Mouse (Mus musculus) kidney, embryonic 14.5 days (tissue): ENCODE measurements around the gene Ttyh3. TPM values are rescaled to one million over a fixed set of nuclear protein-coding genes. Genes with fewer than 3 reads are reported as not detected.
A peak's percentile ranks its signal among the peaks of the same experiment; 100 is the strongest.

Experiments used
- ATAC-seq: fragments of 200-750 bp; cut with Nextera tagmentation; 2 replicates; pipeline ENCODE4 v1.8.0; 2017; ENCODE audit warnings: moderate number of reproducible peaks, mild to moderate bottlenecking, moderate TSS enrichment, moderate library complexity; ENCODE audit not compliant: low FRiP score, low TSS enrichment
- H3K27ac ChIP-seq: fragments of 300-500 bp; sonication (generic); 2 replicates; pipeline ENCODE4 v1.5.1; 2014; ENCODE audit warnings: low read depth, mild to moderate bottlenecking, low read length, moderate library complexity, mixed read lengths
- H3K27me3 ChIP-seq: fragments of 300-500 bp; sonication (generic); 2 replicates; pipeline ENCODE4 v1.6.1; 2014; ENCODE audit warnings: mild to moderate bottlenecking, low read length; ENCODE audit not compliant: control insufficient read depth, insufficient read depth
- H3K36me3 ChIP-seq: fragments of 300-500 bp; sonication (generic); 2 replicates; pipeline ENCODE4 v1.6.1; 2014; ENCODE audit warnings: low read length, mixed read lengths; ENCODE audit not compliant: control insufficient read depth, insufficient read depth
- H3K4me1 ChIP-seq: fragments of 300-500 bp; sonication (generic); 2 replicates; pipeline ENCODE4 v1.6.1; 2014; ENCODE audit warnings: low read length, mixed read lengths; ENCODE audit not compliant: control insufficient read depth, insufficient read depth
- H3K4me2 ChIP-seq: fragments of 300-500 bp; sonication (generic); replicated peaks from 2 replicates; pipeline ENCODE4 v1.6.1; 2014; ENCODE audit warnings: low read depth, mild to moderate bottlenecking, low read length
- H3K4me3 ChIP-seq: fragments of 300-500 bp; sonication (generic); 2 replicates; pipeline ENCODE4 v1.5.1; 2014; ENCODE audit warnings: mild to moderate bottlenecking, low read length
- H3K9ac ChIP-seq: fragments of 300-500 bp; sonication (generic); 2 replicates; pipeline ENCODE4 v1.6.1; 2014; ENCODE audit warnings: low read depth, mild to moderate bottlenecking, low read length, moderate library complexity
- H3K9me3 ChIP-seq: fragments of 300-500 bp; sonication (generic); 2 replicates; pipeline ENCODE4 v1.6.1; 2016; ENCODE audit warnings: low read length; ENCODE audit not compliant: control insufficient read depth
- WGBS: fragments of 180-500 bp; shearing (Covaris S2); extraction: QIAGEN DNeasy Blood & Tissue Kit; methylation state at CpG from one replicate; pipeline ENCODE4 v1.1.7; 2014; 5-methylcytosine and 5-hydroxymethylcytosine counted together
- polyA plus RNA-seq: library from polyadenylated mRNA; unstranded; fragments of >200 nt; fragmentation: Nextera tagmentation; extraction: Ambion mirVana; gene quantifications from 2 replicates; pipeline ENCODE4 v1.2.1, GENCODE M21; 2014

The Ttyh3 gene
- polyA plus RNA-seq, 1 experiment from 2014 or later, result 48.5 TPM

DNA sequence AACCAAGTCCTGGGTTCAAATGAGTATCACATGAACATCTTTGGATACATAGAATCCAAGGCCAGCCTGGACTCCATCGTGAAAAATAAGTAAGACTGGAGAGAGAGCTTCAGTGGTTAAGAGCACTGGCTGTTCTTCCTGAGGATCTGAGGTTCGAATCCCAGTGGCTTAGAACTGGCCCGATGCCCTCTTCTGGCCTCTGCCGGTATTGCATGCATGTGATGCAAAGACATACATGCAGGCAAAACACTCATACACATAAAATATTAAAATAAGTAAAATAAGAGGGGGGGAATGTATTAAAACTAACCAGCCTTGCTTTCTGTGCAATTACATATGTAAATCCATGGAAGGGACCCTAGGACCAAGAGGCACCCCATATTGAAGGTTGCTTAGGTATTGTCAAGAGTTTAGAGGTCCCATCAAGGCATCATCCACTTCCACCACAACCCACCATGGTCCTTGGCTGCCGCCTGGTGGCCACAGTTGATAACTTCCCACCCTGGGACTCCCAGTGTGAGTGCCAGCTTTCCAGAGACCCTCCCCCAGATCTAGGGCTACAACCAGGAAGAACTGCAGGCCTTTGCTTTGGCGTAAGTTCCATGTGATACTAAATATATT, 29.6 kb downstream of the Ttyh3 start:
- WGBS, result 23% methylated on average over 6 of the region's 6 CpGs
- H3K9me3 ChIP-seq, result no peaks in the 10 kb centered on the region
- H3K4me3 ChIP-seq, result no peak overlapping the region
- no peaks in the 10 kb centered on the region for H3K27me3 ChIP-seq
- peaks cover 31% of the 10 kb centered on the region for H3K36me3 ChIP-seq
- H3K4me2 ChIP-seq, result no peak overlapping the region
- ATAC-seq, result peak; percentile 44; the same call in 1 of the 2 replicates
- H3K27ac ChIP-seq, result no peak overlapping the region
- H3K4me1 ChIP-seq, result no peaks in the 10 kb centered on the region
- no peak overlapping the region for H3K9ac ChIP-seq

DNA sequence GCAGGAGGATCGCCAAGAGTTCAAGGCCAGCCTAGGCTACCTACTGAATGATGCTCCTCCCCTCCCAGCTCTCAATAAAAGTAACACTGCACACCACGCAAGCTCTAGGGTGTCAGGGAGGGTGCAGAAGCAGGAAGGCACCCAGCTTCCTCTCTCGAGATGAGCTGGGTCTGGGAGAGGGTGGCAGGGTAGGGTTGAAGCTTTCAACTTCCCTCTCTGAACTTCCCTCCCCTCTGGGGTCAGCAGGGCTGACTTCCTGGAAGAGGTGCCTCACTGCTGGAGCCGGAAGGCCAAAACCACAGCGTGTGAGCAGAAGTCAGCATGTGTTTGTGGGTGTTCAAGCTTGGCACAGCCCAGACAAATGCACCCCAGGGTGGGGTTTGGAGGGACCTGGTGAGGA, 31.1 kb downstream of the Ttyh3 start:
- no peak overlapping the region for H3K4me2 ChIP-seq
- no peaks in the 10 kb centered on the region for H3K9me3 ChIP-seq
- no peak for ATAC-seq
- no peaks in the 10 kb centered on the region for H3K4me1 ChIP-seq
- 70% methylated on average over 5 of the region's 5 CpGs for WGBS
- peaks cover 32% of the 10 kb centered on the region for H3K36me3 ChIP-seq
- H3K27me3 ChIP-seq, result no peaks in the 10 kb centered on the region
- no peak overlapping the region for H3K9ac ChIP-seq
- H3K4me3 ChIP-seq, result no peak overlapping the region
- no peak overlapping the region for H3K27ac ChIP-seq

DNA sequence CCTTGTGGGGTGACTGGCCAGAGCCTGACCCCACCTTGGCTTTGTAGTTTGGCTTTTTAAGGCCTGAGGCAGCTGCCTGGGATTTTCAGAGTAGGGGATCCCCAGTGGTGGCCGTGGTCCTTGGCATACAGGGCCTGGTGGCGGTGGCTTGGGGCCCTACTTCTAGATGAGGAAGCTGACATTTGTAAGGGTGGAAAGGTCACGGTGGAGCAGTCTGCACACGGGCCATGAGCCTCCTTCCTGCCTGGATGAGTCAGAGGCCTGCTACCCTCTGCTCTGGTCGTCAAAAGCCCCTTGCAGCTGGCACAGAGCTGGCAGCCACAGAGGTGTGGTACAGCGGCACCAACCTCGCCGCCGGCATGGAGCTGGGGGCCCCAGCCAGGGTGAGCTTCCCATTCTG, 32.1 kb downstream of the Ttyh3 start:
- Histone ChIP-seq H3K9ac (no peak overlapping the region), H3K27ac (no peak overlapping the region), H3K27me3 (no peaks in the 10 kb centered on the region), H3K4me3 (no peak overlapping the region), H3K4me1 (peaks cover 9% of the 10 kb centered on the region; the same call in 1 of the 2 replicates), H3K9me3 (no peaks in the 10 kb centered on the region), H3K4me2 (no peak overlapping the region), H3K36me3 (peaks cover 28% of the 10 kb centered on the region)
- no peak for ATAC-seq
- WGBS, result 72% methylated on average over 9 of the region's 9 CpGs

DNA sequence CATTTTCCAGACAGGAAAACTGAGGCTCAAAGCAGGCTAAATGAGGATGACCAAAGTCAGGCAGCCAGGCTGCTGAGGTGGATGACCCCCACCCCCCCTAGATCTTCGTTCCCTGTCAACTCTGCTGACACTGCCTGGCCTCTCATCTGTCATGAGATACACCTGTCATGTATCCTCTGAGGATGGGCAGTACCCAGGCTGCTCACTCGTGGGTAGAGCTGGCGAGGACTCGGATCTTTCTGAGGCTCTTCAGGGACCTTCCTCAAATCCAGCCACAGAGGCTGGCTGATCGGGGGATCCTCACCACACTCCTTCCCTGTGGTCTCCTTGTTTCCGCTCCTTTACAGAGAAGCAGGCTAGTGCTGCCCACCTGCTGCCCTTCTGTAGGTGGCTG, 32.7 kb downstream of the Ttyh3 start:
- no peak overlapping the region for H3K4me2 ChIP-seq
- no peaks in the 10 kb centered on the region for H3K9me3 ChIP-seq
- no peak overlapping the region for H3K9ac ChIP-seq
- 78% methylated on average over 6 of the region's 6 CpGs for WGBS
- H3K27me3 ChIP-seq, result no peaks in the 10 kb centered on the region
- H3K27ac ChIP-seq, result no peak overlapping the region
- H3K4me3 ChIP-seq, result no peak overlapping the region
- H3K4me1 ChIP-seq, result peaks cover 15% of the 10 kb centered on the region
- no peak for ATAC-seq
- peaks cover 28% of the 10 kb centered on the region for H3K36me3 ChIP-seq

DNA sequence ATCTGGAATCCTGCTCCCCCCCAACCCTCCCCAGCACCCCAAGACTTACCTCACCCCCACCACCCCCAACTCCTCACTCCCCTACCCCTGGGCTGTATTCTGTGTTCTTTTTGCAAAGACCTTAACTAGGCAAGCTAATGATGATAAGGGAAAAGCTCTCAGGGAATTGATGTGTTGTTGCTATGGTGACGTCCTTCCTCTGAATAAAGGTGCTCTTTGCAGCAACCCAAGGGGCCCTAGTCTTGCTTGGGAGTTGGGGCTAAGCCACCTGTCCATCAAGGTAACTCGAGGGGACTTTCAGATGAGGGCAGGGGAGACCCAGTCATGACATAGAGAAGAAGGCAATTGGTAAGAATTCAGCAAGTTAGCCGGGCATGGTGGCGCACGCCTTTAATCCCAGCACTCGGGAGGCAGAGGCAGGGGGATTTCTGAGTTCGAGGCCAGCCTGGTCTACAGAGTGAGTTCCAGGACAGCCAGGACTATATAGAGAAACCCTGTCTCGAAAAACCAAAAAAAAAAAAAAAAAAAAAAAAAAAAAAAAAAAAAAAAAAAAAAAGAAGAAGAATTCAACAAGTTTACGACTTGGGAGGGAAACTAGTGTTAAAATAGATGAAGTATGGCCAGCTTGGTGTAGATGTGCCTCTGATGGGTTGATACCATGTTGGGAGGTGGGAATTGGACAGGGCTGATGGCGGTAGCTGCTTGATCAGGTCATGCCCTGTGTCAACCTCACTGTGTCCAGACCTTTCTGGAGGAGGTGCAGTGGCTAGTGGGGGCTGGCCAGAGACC, 33.3 kb downstream of the Ttyh3 start:
- no peak for ATAC-seq
- Histone ChIP-seq H3K27me3 (no peaks in the 10 kb centered on the region), H3K4me3 (no peak overlapping the region), H3K27ac (no peak overlapping the region), H3K9ac (no peak overlapping the region), H3K36me3 (peaks cover 28% of the 10 kb centered on the region), H3K4me1 (peaks cover 21% of the 10 kb centered on the region), H3K4me2 (no peak overlapping the region), H3K9me3 (no peaks in the 10 kb centered on the region)
- 84% methylated on average over 9 of the region's 10 CpGs for WGBS

DNA sequence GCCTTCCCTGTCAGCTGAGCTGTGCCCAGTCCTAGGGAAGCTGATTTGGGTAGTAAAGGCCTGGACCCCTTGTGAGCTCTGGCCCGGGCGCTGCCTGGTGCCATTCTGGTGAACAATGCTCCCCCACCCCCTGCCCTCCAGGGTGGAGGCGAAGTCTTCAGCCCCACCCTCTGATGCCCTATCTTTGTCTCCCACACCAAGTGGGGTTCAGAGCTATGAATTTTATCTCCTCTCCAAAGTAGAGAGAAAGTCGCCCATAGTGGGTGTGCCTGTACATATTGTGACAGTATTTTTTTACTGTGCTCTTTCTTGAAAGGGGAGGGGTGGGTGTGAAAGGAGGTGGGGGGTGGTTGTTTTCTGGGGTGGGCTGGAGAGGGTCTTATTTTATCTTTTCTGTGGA, 34.0 kb downstream of the Ttyh3 start:
- H3K4me2 ChIP-seq, result no peak overlapping the region
- no peaks in the 10 kb centered on the region for H3K9me3 ChIP-seq
- ATAC-seq, result no peak
- 92% methylated on average over 4 of the region's 4 CpGs for WGBS
- no peaks in the 10 kb centered on the region for H3K27me3 ChIP-seq
- 0 out of 2 replicates have a peak overlapping the region, but pooled peaks have one; percentile 6 for H3K27ac ChIP-seq
- no peak overlapping the region for H3K9ac ChIP-seq
- H3K36me3 ChIP-seq, result peaks cover 28% of the 10 kb centered on the region
- H3K4me1 ChIP-seq, result peaks cover 28% of the 10 kb centered on the region
- no peak overlapping the region for H3K4me3 ChIP-seq

DNA sequence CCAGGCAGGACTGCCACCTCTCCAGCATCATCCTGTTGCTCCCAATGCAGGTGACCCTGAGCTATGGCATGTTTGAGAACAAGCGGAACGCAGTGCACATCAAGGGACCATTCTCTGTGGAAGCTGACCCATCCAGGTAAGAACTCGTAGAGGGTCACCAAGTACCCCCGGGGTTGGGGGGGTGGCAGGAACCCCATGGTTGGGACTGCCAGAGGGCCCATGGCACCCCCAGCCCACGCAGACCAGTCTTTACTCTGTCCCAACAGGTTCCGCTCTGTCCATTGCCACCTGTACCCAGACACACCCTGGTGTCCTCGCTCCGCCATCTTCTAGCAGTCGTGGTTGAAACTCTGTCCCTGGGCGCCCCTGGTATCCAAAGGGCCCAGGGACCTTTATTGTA, 34.7 kb downstream of the Ttyh3 start:
- H3K27ac ChIP-seq, result no peak overlapping the region
- H3K27me3 ChIP-seq, result no peaks in the 10 kb centered on the region
- no peak overlapping the region for H3K9ac ChIP-seq
- peaks cover 28% of the 10 kb centered on the region for H3K36me3 ChIP-seq
- ATAC-seq, result no peak
- peaks cover 35% of the 10 kb centered on the region for H3K4me1 ChIP-seq
- H3K9me3 ChIP-seq, result no peaks in the 10 kb centered on the region
- 93% methylated on average over 10 of the region's 10 CpGs for WGBS
- no peak overlapping the region for H3K4me2 ChIP-seq
- H3K4me3 ChIP-seq, result no peak overlapping the region

DNA sequence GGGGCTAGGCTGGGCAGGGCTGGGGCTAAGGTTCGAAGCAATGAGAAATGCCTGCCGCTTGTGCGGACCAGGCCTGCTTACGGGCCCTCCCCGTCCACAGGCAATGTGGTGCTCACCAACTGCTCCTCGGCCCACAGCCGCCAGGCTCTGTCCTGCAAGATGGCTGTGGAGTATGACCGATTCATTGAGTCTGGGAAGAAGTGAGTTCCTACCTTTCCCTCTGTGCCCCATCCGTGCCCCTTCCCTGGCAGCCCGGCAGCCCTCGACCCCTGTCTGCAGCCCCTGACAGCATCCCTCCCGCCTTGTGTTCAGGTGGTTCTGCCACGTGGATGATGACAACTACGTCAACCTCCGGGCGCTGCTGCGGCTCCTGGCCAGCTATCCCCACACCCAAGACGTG, 36.6 kb downstream of the Ttyh3 start:
- H3K4me2 ChIP-seq, result peak overlapping the region; percentile 88
- ATAC-seq, result no peak
- H3K27me3 ChIP-seq, result no peaks in the 10 kb centered on the region
- peaks cover 48% of the 10 kb centered on the region for H3K4me1 ChIP-seq
- WGBS, result 61% methylated on average over 18 of the region's 18 CpGs
- peak overlapping the region; percentile 69 for H3K4me3 ChIP-seq
- H3K9ac ChIP-seq, result 0 out of 2 replicates have a peak overlapping the region, but pooled peaks have one; percentile 86
- no peaks in the 10 kb centered on the region for H3K9me3 ChIP-seq
- H3K36me3 ChIP-seq, result peaks cover 28% of the 10 kb centered on the region
- H3K27ac ChIP-seq, result peak overlapping the region; percentile 89; the same call in 1 of the 2 replicates

DNA sequence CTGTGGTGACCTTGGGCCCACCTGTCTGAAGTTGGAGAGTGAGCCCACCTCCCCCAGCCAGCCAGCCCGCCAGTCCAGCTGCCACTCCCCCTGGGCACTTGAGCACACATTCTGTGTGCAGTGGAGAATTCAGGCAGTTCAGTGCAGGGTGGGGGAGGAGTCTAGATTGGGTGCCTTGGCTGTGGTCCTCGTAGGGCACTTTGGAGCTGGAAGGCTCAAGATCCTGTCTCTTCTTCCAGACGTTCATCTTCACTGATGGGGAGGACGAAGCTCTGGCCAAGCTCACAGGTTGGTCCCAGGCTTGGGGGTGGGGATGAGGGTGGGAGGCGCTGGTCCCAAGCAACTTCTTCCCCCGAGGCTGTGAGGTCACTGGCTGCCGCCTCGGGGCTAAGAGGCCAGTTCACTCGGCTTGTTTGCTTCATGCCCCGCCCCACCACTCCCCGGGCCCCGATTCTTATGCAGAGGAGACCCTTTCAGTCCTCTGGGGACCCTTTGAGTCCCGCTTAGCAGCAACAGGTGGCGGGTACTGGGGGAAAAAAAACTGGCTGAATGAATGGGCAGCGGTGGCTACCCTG, 37.1 kb downstream of the Ttyh3 start:
- ATAC-seq, result no peak
- Histone ChIP-seq H3K27me3 (no peaks in the 10 kb centered on the region), H3K27ac (peak overlapping the region; percentile 89), H3K9ac (peak overlapping the region; percentile 86), H3K36me3 (peaks cover 28% of the 10 kb centered on the region), H3K4me1 (peaks cover 48% of the 10 kb centered on the region), H3K9me3 (no peaks in the 10 kb centered on the region), H3K4me3 (peak overlapping the region; percentile 69), H3K4me2 (peak overlapping the region; percentile 88)
- 22% methylated on average over 15 of the region's 15 CpGs for WGBS
